Mouse (Mus musculus): ENCODE results near the gene Rab40b.

DNA sequence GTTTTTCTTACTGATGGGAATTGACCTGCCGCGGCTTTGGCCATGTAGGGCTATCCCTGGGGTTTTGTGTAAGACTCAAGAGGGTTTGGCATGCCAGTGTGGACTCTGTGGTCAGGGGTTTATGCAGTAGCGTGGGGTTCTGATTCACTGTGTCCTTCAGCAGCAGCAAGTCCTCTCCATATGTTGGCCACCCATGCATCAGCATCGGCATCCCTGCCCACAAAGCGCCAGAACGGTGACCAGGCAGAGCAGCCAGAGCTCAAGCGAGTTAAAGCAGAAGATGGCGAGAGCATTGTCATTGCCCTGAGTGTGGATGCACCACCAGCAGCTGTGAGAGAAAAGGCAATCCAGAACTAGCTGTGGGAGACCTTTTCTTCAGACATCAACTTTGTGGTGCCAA is 81.4 kb downstream of the Rab40b start:
- TF ChIP-seq CTCF (IDR thresholded peaks at IDR 0.05; ENCODE audit: insufficient read depth, low read depth, low read length) (no peak), POLR2A (IDR thresholded peaks at IDR 0.05; ENCODE audit: insufficient read depth, low read depth, low read length) (no peak)
